Mouse (Mus musculus): ENCODE data around the gene Osbpl7. TPM values are rescaled to one million over a fixed set of nuclear protein-coding genes. Genes with fewer than 3 reads are reported as not detected.

The Osbpl7 gene
- polyA plus RNA-seq, 1 experiment from 2014 or later = 2.3 TPM

- H3K9me3 ChIP-seq (replicated peaks) = no peaks in the 10 kb centered on the region
- no peaks in the 10 kb centered on the region for H3K36me3 ChIP-seq (replicated peaks)
- peak overlapping the region; percentile 59 for H3K4me3 ChIP-seq (replicated peaks)
- H3K27ac ChIP-seq (replicated peaks) = no peak overlapping the region
- H3K4me2 ChIP-seq = peak overlapping the region; percentile 83
- H3K27me3 ChIP-seq = peaks cover 88% of the 10 kb centered on the region
- peak; percentile 47 for ATAC-seq (ENCODE audit: insufficient read depth)
- 1% methylated on average over 50 of the region's 50 CpGs for WGBS (ENCODE audit: insufficient replicate concordance)
- peaks cover 41% of the 10 kb centered on the region for H3K4me1 ChIP-seq (replicated peaks)
- H3K9ac ChIP-seq = peak overlapping the region; percentile 39; the same call in 1 of the 2 replicates
Measured at GRCm38 (mm10) chr11:97021873-97022484, 28.4 kb upstream of the Osbpl7 start.

GRCm38 (mm10) chr11:97024977-97025376 is 25.5 kb upstream of the Osbpl7 start:
- H3K27ac ChIP-seq (replicated peaks) = no peak overlapping the region

GRCm38 (mm10) chr11:97025721-97026344 is 24.6 kb upstream of the Osbpl7 start:
- H3K27ac ChIP-seq (replicated peaks) = no peak overlapping the region; the same call in 1 of the 2 replicates
- H3K27me3 ChIP-seq = peaks cover 50% of the 10 kb centered on the region
- 9% methylated on average over 17 of the region's 17 CpGs for WGBS (ENCODE audit: insufficient replicate concordance)

More at GRCm38 (mm10) chr11:97024977-97025376, 25.5 kb upstream of the Osbpl7 start:
- 53% methylated on average over 10 of the region's 10 CpGs for WGBS (ENCODE audit: insufficient replicate concordance)
- H3K36me3 ChIP-seq (replicated peaks) = no peaks in the 10 kb centered on the region
- no peak overlapping the region for H3K4me3 ChIP-seq (replicated peaks)
- H3K9ac ChIP-seq = no peak overlapping the region
- no peak overlapping the region for H3K4me2 ChIP-seq
- no peaks in the 10 kb centered on the region for H3K9me3 ChIP-seq (replicated peaks)
- H3K4me1 ChIP-seq (replicated peaks) = peaks cover 32% of the 10 kb centered on the region
- H3K27me3 ChIP-seq = peaks cover 58% of the 10 kb centered on the region
- no peak for ATAC-seq (ENCODE audit: insufficient read depth)

GRCm38 (mm10) chr11:97029686-97030417 is 20.6 kb upstream of the Osbpl7 start, which contains the start of gene Scrn2:
TSS of gene Scrn2 (plus strand) at chr11:97029938.
- WGBS (ENCODE audit: insufficient replicate concordance) = 3% methylated on average over 25 of the region's 25 CpGs
- peak within 1 kb of the TSS; percentile 43; the same call in 1 of the 2 replicates for H3K27ac ChIP-seq (replicated peaks)
- peak; percentile 68 for ATAC-seq (ENCODE audit: insufficient read depth)

More at GRCm38 (mm10) chr11:97025721-97026344, 24.6 kb upstream of the Osbpl7 start:
- Histone ChIP-seq H3K4me3 (replicated peaks) (peak overlapping the region; percentile 33; the same call in 1 of the 2 replicates), H3K4me2 (peak overlapping the region; percentile 65), H3K4me1 (replicated peaks) (peaks cover 41% of the 10 kb centered on the region), H3K9ac (peak overlapping the region; percentile 37; the same call in 1 of the 2 replicates), H3K36me3 (replicated peaks) (no peaks in the 10 kb centered on the region), H3K9me3 (replicated peaks) (no peaks in the 10 kb centered on the region)
- no peak for ATAC-seq (ENCODE audit: insufficient read depth)

GRCm38 (mm10) chr11:97030426-97030825 is 20.0 kb upstream of the Osbpl7 start:
- peak overlapping the region; percentile 43; the same call in 1 of the 2 replicates for H3K27ac ChIP-seq (replicated peaks)
- no peaks in the 10 kb centered on the region for H3K9me3 ChIP-seq (replicated peaks)
- no peak for ATAC-seq (ENCODE audit: insufficient read depth)
- H3K4me2 ChIP-seq = peak overlapping the region; percentile 79
- WGBS (ENCODE audit: insufficient replicate concordance) = 21% methylated on average over 15 of the region's 15 CpGs
- H3K4me1 ChIP-seq (replicated peaks) = peaks cover 25% of the 10 kb centered on the region
- peak overlapping the region; percentile 65 for H3K9ac ChIP-seq
- H3K36me3 ChIP-seq (replicated peaks) = no peaks in the 10 kb centered on the region
- peak overlapping the region; percentile 65 for H3K4me3 ChIP-seq (replicated peaks)
- peaks cover 4% of the 10 kb centered on the region for H3K27me3 ChIP-seq

More at GRCm38 (mm10) chr11:97029686-97030417, 20.6 kb upstream of the Osbpl7 start, which contains the start of gene Scrn2:
- Histone ChIP-seq H3K9me3 (replicated peaks) (no peaks in the 10 kb centered on the region), H3K4me1 (replicated peaks) (peaks cover 26% of the 10 kb centered on the region), H3K4me2 (peak within 1 kb of the TSS; percentile 79), H3K4me3 (replicated peaks) (peak within 1 kb of the TSS; percentile 65), H3K9ac (peak within 1 kb of the TSS; percentile 65), H3K36me3 (replicated peaks) (no peaks in the 10 kb centered on the region), H3K27me3 (peaks cover 10% of the 10 kb centered on the region)

- Histone ChIP-seq H3K4me2 (no peak overlapping the region), H3K36me3 (replicated peaks) (no peaks in the 10 kb centered on the region)
- WGBS (ENCODE audit: insufficient replicate concordance) = 79% methylated on average over 12 of the region's 12 CpGs
Measured at GRCm38 (mm10) chr11:97031977-97032376, 18.5 kb upstream of the Osbpl7 start.

GRCm38 (mm10) chr11:97032499-97032898 is 17.9 kb upstream of the Osbpl7 start:
- Histone ChIP-seq H3K27ac (replicated peaks) (no peak overlapping the region), H3K27me3 (no peaks in the 10 kb centered on the region), H3K9ac (no peak overlapping the region), H3K4me1 (replicated peaks) (peaks cover 16% of the 10 kb centered on the region), H3K9me3 (replicated peaks) (no peaks in the 10 kb centered on the region), H3K36me3 (replicated peaks) (no peaks in the 10 kb centered on the region), H3K4me3 (replicated peaks) (no peak overlapping the region), H3K4me2 (no peak overlapping the region)
- ATAC-seq (ENCODE audit: insufficient read depth) = no peak
- 80% methylated on average over 4 of the region's 4 CpGs for WGBS (ENCODE audit: insufficient replicate concordance)

More at GRCm38 (mm10) chr11:97031977-97032376, 18.5 kb upstream of the Osbpl7 start:
- peaks cover 16% of the 10 kb centered on the region for H3K4me1 ChIP-seq (replicated peaks)
- no peaks in the 10 kb centered on the region for H3K9me3 ChIP-seq (replicated peaks)
- no peak overlapping the region for H3K9ac ChIP-seq
- H3K27me3 ChIP-seq = no peaks in the 10 kb centered on the region
- no peak overlapping the region for H3K27ac ChIP-seq (replicated peaks)
- H3K4me3 ChIP-seq (replicated peaks) = no peak overlapping the region
- ATAC-seq (ENCODE audit: insufficient read depth) = no peak

GRCm38 (mm10) chr11:97033781-97034180 is 16.6 kb upstream of the Osbpl7 start:
- ATAC-seq (ENCODE audit: insufficient read depth) = no peak
- H3K27me3 ChIP-seq = no peaks in the 10 kb centered on the region
- no peaks in the 10 kb centered on the region for H3K36me3 ChIP-seq (replicated peaks)
- H3K9ac ChIP-seq = no peak overlapping the region
- no peak overlapping the region for H3K4me3 ChIP-seq (replicated peaks)
- no peak overlapping the region for H3K4me2 ChIP-seq
- H3K9me3 ChIP-seq (replicated peaks) = no peaks in the 10 kb centered on the region
- H3K27ac ChIP-seq (replicated peaks) = no peak overlapping the region
- peaks cover 16% of the 10 kb centered on the region for H3K4me1 ChIP-seq (replicated peaks)
- WGBS (ENCODE audit: insufficient replicate concordance) = 79% methylated on average over 4 of the region's 4 CpGs

- Histone ChIP-seq H3K9me3 (replicated peaks) (no peaks in the 10 kb centered on the region), H3K9ac (no peak overlapping the region), H3K4me1 (replicated peaks) (peaks cover 10% of the 10 kb centered on the region), H3K4me2 (no peak overlapping the region), H3K27me3 (no peaks in the 10 kb centered on the region), H3K27ac (replicated peaks) (no peak overlapping the region), H3K4me3 (replicated peaks) (no peak overlapping the region), H3K36me3 (replicated peaks) (no peaks in the 10 kb centered on the region)
- no peak for ATAC-seq (ENCODE audit: insufficient read depth)
- WGBS (ENCODE audit: insufficient replicate concordance) = 66% methylated on average over 5 of the region's 5 CpGs
Measured at GRCm38 (mm10) chr11:97036141-97036540, 14.3 kb upstream of the Osbpl7 start.

- H3K27me3 ChIP-seq = no peaks in the 10 kb centered on the region
- WGBS (ENCODE audit: insufficient replicate concordance) = 60% methylated on average over 7 of the region's 7 CpGs
- H3K4me1 ChIP-seq (replicated peaks) = peaks cover 25% of the 10 kb centered on the region
- no peak for ATAC-seq (ENCODE audit: insufficient read depth)
- no peak overlapping the region for H3K9ac ChIP-seq
- no peak overlapping the region for H3K4me2 ChIP-seq
- H3K4me3 ChIP-seq (replicated peaks) = no peak overlapping the region
- no peaks in the 10 kb centered on the region for H3K9me3 ChIP-seq (replicated peaks)
- H3K36me3 ChIP-seq (replicated peaks) = 0 out of 2 replicates have a peak, but pooled peaks cover 1% of the 10 kb centered on the region
- no peak overlapping the region for H3K27ac ChIP-seq (replicated peaks)
Measured at GRCm38 (mm10) chr11:97038881-97039280, 11.5 kb upstream of the Osbpl7 start.

Measured in liver, embryonic 15.5 days (tissue).